Mouse (Mus musculus) kidney, postnatal 36 days (tissue): ENCODE measurements around the gene Sik1.
A peak's percentile ranks its signal among the peaks of the same experiment; 100 is the strongest.

Experiments
- DNase-seq, 2 experiments: peaks; one replicate each; pipeline ENCODE4 v3.0.0; 2021 to 2022; ENCODE audit warnings: mixed read lengths in 2 of 2

The Sik1 gene

GRCm38 (mm10) chr17:31854770-31855596, 621 bp downstream of the Sik1 start:
- DNase-seq = peak in 1 of 2 experiments; percentile 60

GRCm38 (mm10) chr17:31853448-31854188, 2.0 kb downstream of the Sik1 start:
- no peak for DNase-seq

GRCm38 (mm10) chr17:31852782-31853447, 2.7 kb downstream of the Sik1 start:
- DNase-seq = peak; percentile 67 to 75

DNA sequence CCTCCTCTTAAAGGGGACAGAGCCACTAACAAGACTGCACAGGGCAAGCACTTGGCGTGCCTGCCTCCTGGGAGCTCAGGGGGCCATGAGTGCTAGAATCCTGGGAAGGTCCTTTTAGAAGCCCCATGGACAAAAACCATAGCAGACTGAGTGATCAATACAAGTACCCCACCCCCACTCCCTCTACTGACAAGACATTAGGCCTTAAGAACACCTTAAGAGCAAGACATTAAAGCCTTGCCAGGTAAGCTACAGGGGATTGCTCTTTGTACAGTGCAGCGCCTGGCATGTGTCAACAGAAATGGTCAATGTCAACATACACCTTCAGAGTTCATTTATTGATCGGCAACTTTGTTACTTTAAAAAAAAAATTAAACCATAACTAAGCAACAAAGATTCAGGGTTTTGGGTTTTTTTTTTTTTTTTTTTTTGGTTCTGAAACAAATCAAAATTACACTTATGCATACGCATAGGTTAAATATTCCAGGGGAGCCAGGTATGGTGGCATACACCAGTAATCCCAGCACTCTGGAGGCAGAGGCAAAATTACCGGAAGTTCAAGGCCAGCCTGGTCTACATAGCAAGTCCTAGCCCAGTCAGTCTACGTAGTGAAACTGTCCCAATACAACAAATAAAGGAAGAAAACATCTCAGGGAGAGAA, 3.7 kb downstream of the Sik1 start:
- no peak for DNase-seq

DNA sequence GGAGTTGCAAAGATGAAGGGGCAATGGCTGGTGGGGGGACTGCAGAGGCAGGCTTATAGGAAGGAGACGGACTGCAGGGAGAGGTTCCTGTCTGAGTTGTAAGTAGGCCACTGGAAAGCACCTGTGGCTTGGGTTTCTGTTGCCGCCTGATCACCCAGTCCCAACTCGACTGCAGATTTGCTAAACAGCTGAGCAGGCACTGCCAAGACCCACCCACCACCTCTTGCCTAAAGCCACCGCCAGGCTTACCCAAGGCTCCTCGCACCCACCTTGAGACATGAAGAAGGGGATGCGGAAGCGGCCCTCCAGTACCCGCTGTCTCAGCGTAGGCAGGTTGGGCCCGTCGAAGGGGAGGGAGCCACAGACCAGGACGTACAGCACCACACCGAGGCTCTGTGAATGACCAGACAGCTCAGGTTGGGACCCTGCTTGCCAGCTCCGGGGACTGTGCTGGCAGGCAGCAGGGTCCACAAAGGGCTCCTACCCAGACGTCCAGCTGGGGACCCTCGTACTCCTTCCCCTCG, 5.1 kb downstream of the Sik1 start:
- no peak for DNase-seq

DNA sequence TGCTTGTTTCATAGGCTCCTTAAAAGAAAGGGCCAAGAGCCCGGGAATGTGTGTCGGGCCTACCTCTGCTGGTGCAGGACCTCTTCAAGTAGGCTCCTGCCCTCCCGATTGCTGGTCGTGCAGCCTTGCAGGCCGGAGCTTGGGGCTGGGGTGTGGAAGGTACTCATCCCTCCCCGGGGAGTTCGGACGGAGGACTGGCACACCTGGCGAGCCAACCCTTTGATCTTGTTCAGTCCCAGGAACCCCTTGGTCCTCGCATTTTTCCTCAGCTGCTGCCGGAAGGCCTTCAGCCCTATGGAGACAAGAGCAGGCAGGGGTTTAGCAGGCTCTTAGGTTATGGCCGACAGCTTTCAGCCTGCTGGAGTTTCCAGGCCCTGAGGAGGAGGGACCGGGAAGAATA, 8.6 kb downstream of the Sik1 start:
- DNase-seq = no peak

- DNase-seq = peak in 1 of 2 experiments; percentile 15
Measured at GRCm38 (mm10) chr17:31846352-31846751, 9.3 kb downstream of the Sik1 start.

DNA sequence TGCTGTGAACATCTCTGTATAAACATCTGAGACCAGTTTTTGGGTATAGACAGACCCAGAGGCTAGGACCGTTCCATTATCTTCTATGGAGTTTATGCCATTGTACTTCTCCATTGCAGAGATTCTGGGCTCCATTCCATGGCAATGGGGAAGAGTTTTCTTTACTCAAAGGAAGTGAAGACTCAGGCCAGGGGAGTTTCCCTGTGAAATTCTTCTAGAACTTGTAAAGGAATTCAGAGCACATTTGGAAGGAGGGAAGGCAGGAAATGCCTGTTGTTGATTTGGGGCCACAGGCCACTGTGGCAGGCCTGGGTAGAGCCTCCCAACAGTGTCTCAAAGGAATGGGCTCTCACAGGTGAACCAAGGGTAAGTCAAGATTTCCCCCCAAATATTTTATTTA, 11.7 kb downstream of the Sik1 start:
- peak in 1 of 2 experiments; percentile 22 for DNase-seq

- DNase-seq = peak in 1 of 2 experiments; percentile 30
Measured at GRCm38 (mm10) chr17:31842930-31843822, 12.4 kb downstream of the Sik1 start.

GRCm38 (mm10) chr17:31841842-31842611, 13.6 kb downstream of the Sik1 start:
- peak in 1 of 2 experiments; percentile 16 for DNase-seq

DNA sequence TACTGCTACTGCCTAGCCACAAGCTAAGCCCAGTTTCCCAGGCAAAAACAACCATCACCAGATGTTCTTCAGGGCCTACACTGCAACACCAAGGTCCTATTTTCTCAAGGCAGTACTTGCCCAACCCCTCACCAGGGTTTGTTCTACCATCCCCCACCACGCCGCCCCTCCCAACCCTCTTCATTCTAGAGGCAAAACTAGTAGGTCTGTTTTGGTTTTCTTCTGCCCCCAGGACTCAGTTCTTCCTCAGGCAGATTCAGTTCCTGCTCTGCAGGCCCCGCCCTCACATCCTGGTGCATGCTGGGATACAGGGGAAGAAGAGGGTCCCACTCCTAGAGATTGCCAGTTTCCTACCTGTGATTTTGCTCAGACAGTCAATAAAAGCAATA, 14.2 kb downstream of the Sik1 start:
- DNase-seq = peak in 1 of 2 experiments; percentile 26

DNA sequence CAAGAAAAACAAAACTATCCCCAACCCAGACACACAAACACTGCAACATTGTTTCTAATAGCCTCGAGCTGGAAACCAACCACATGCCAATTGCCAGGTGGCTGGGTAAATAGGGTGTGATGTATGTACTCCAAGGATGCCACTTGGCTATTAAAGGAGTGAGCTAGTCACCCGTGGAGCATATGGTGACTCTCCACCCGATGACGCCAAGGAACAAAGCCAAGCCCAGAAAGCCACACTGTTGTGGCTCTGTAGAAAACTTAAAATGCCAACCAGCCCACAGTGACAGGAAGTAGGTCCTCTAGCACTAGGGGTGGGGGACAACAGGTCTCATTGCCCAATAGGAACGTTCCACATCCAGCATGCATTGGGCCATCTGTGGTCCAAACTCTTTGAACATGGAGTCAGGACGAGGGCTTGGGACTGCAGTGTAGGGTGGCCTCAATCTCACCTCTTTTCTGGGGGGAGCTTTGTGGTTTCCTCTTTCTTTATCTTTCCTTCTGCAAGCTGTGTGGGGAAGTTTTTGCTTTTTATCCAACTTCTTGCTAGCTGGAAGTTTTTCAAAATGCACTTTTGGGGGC, 15.1 kb downstream of the Sik1 start:
- no peak for DNase-seq

GRCm38 (mm10) chr17:31836772-31837171, 18.8 kb downstream of the Sik1 start:
- no peak for DNase-seq

GRCm38 (mm10) chr17:31836264-31836607, 19.4 kb downstream of the Sik1 start:
- DNase-seq = no peak

DNA sequence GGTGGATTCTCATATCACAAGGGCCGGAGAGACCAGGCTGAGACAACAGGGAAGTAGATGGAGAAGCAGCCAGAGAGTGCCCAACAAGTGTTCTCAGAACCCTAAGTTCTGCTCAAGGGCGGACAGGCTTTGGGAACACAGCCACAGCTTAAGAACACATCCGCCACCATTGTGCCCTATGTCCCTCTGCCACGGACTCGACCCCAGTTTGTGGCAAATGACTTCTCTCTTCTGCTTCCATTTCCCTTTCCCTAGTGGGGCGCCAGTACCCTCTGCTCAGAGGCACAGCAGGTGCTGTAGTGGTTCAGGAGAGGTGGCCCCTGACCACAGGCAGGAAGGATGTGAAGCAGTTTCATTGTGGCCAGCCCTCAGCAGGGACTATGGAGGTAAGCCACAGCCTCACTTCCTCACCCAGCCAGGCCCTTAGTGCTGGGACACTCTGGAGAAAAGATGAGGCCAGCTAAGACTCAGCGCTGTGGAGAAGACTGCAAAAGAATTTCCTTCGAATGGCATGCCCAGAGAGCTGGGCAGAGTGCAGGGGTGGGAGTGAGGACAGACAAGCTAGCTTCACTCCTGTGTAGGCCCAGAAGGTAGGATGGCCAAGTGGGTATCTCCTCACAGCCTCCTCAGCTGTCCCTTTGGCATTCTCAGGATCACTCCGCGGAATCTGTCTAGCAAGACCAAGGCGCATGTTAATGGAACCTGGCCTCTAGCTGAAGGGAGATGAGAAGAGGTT, 19.9 kb downstream of the Sik1 start:
- DNase-seq = peak in 1 of 2 experiments; percentile 19

GRCm38 (mm10) chr17:31834320-31835065, 21.1 kb downstream of the Sik1 start:
- peak; percentile 76 to 77 for DNase-seq

- peak in 1 of 2 experiments; percentile 32 for DNase-seq
Measured at GRCm38 (mm10) chr17:31833752-31834151, 21.9 kb downstream of the Sik1 start.

DNA sequence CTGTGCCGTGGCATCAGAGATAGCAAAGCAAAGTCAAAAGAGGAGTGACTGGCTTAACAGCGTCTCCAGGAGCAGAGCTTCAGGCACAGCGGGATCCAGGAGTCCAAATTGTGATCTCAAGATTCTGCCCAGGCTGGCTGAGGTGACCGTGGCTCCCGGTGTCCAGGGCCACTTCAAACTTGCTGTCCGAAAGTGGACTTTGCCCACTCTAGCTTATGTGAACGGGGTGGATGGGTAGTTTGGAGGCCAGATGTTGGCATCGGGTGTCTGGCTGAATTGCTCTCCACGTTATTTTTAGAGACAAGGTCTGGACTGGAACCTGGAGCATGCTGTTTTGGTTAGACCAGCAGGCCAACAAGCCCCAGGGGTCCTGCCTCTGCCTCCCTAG, 23.0 kb downstream of the Sik1 start:
- DNase-seq = no peak
